Mouse (Mus musculus) spleen, adult 2 months (tissue): ENCODE measurements around the gene Arih1.

Source experiments
- CTCF ChIP-seq: fragments of 200-500 bp; IDR thresholded peaks from 2 replicates; pipeline ENCODE4 v1.5.1; 2011; ENCODE audit warnings: mild to moderate bottlenecking, inconsistent platforms; ENCODE audit not compliant: insufficient read depth, insufficient read length, insufficient replicate concordance; ENCODE audit errors: extremely low read depth
- POLR2A ChIP-seq: fragments of 200-500 bp; IDR thresholded peaks from 2 replicates; pipeline ENCODE4 v1.6.1; 2011; ENCODE audit warnings: low read depth, low read length, inconsistent platforms

DNA sequence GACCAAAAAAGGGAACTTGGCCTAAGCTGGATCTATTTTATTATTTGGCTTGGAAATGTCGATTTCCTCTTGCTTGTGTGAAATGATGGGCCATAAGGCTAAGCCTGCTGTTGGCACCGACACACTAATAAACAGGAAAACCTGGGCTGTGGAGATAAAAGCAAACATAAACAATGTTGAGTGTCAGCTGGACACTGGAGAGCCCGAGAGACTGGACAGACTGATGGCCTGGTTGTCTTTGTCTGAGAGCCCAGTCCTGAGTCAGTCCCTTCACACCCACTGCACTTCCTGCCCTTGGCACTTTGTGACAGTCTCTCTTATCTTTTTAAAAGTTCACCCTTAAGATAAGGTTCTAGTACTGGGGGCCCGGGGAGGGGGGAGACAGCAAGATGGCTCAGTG lies 36.5 kb upstream of the Arih1 start:
- no peak for TF ChIP-seq CTCF
- no peak for TF ChIP-seq POLR2A
